Mouse (Mus musculus) frontal cortex, postnatal 25 days (tissue): ENCODE results near the gene Lyar.

ENCODE experiments used
- DNase-seq, 2 experiments: peaks; one replicate each; pipeline ENCODE4 v3.0.0; 2022; ENCODE audit warnings: low spot score in 2 of 2

Gene Lyar

GRCm38 (mm10) chr5:38220328-38220912 lies at the start of gene Lyar, which contains the start of gene Zbtb49:
Lyar (plus strand) TSS chr5:38220470.
Zbtb49 (minus strand) TSS chr5:38220457.
- peak; percentile 91 to 92 for DNase-seq

GRCm38 (mm10) chr5:38173766-38174165 lies 46.5 kb upstream of the Lyar start:
- DNase-seq = no peak

- no peak for DNase-seq
Measured at GRCm38 (mm10) chr5:38174256-38174912, 45.9 kb upstream of the Lyar start.

GRCm38 (mm10) chr5:38184688-38185285 lies 35.5 kb upstream of the Lyar start:
- DNase-seq = no peak

GRCm38 (mm10) chr5:38187006-38187405 lies 33.3 kb upstream of the Lyar start:
- no peak for DNase-seq

GRCm38 (mm10) chr5:38190907-38191306 lies 29.4 kb upstream of the Lyar start:
- DNase-seq = no peak

GRCm38 (mm10) chr5:38194946-38195345 lies 25.3 kb upstream of the Lyar start:
- DNase-seq = no peak

GRCm38 (mm10) chr5:38195941-38196340 lies 24.3 kb upstream of the Lyar start:
- DNase-seq = no peak

GRCm38 (mm10) chr5:38196821-38197481 lies 23.3 kb upstream of the Lyar start:
- no peak for DNase-seq

GRCm38 (mm10) chr5:38197482-38197823 lies 22.8 kb upstream of the Lyar start:
- DNase-seq = peak; percentile 90

- no peak for DNase-seq
Measured at GRCm38 (mm10) chr5:38199686-38200085, 20.6 kb upstream of the Lyar start.

GRCm38 (mm10) chr5:38205303-38205726 lies 15.0 kb upstream of the Lyar start:
- no peak for DNase-seq

GRCm38 (mm10) chr5:38208985-38209384 lies 11.3 kb upstream of the Lyar start:
- DNase-seq = no peak

GRCm38 (mm10) chr5:38211691-38212090 lies 8.6 kb upstream of the Lyar start:
- DNase-seq = no peak

GRCm38 (mm10) chr5:38213009-38213408 lies 7.3 kb upstream of the Lyar start:
- no peak for DNase-seq

GRCm38 (mm10) chr5:38219771-38220307 lies 431 bp upstream of the Lyar start:
- DNase-seq = peak in 1 of 2 experiments; percentile 22

- DNase-seq = no peak
Measured at GRCm38 (mm10) chr5:38235422-38235821, 15.2 kb downstream of the Lyar start.

GRCm38 (mm10) chr5:38236627-38237026 lies 16.4 kb downstream of the Lyar start:
- no peak for DNase-seq

GRCm38 (mm10) chr5:38240727-38241472 lies 20.6 kb downstream of the Lyar start:
- DNase-seq = no peak

- DNase-seq = no peak
Measured at GRCm38 (mm10) chr5:38241473-38241834, 21.2 kb downstream of the Lyar start.

GRCm38 (mm10) chr5:38241966-38242365 lies 21.7 kb downstream of the Lyar start:
- no peak for DNase-seq

GRCm38 (mm10) chr5:38255195-38255594 lies 34.9 kb downstream of the Lyar start:
- DNase-seq = no peak
